Mouse (Mus musculus) 416B (cell line): Measurements from ENCODE around the gene Rps18.
A peak's percentile ranks its signal among the peaks of the same experiment; 100 is the strongest.

Experiments used
- DNase-seq: peaks from one replicate; pipeline ENCODE4 v3.0.0; 2011; ENCODE audit warnings: low read depth

Gene Rps18

GRCm38 (mm10) chr17:33920282-33921097, 35.3 kb downstream of the Rps18 start:
- DNase-seq: peak; percentile 92

GRCm38 (mm10) chr17:33919351-33920281, 36.2 kb downstream of the Rps18 start:
- peak; percentile 96 for DNase-seq

- DNase-seq: no peak
Observed at GRCm38 (mm10) chr17:33918293-33919203, 37.3 kb downstream of the Rps18 start.

GRCm38 (mm10) chr17:33917656-33918292, 38.0 kb downstream of the Rps18 start:
- no peak for DNase-seq

- no peak for DNase-seq
Observed at GRCm38 (mm10) chr17:33916847-33917655, 38.8 kb downstream of the Rps18 start.

- DNase-seq: no peak
Observed at GRCm38 (mm10) chr17:33916294-33916693, 39.5 kb downstream of the Rps18 start.

GRCm38 (mm10) chr17:33915671-33916250, 40.0 kb downstream of the Rps18 start, which contains the start of the genes Tapbp and Zbtb22:
Gene Tapbp (plus strand): TSS chr17:33915899.
Gene Zbtb22 (plus strand): TSS chr17:33915904.
- DNase-seq: peak; percentile 100

DNA sequence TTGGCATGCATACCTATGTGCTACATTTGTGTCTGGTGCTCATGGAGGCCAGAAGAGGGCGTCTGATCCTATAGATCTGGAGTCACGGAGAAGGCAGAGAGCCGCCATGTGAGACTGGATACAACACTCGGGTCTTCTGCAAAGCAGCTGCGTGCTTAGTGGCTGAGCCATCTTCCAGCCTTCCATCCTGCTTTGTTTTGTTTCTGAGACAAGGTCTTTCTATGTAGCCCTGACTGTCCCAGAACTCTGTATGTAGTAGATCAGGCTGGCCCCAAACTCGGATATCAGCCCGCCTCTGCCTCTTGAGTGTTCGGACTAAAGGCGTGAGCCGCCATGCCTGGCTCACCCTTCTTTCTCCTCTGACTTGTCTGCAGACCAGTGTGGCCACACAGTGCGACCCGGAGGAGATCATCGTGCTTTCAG, 40.8 kb downstream of the Rps18 start:
- DNase-seq: peak; percentile 59

- DNase-seq: no peak
Observed at GRCm38 (mm10) chr17:33913905-33914304, 41.9 kb downstream of the Rps18 start.

DNA sequence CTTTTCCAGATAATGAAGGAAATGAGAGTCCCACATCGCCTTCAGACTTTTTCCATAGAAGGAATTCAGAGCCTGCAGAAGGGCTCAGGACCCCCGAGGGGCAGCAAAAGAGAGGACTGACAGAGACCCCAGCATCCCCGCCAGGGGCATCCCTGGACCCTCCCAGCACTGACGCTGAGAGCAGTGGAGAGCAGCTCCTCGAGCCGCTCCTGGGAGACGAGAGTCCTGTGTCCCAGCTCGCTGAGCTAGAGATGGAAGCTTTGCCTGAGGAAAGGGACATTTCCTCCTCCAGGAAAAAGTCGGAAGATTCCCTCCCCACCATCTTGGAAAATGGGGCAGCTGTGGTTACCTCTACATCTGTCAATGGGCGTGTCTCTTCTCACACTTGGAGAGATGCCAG, 42.5 kb downstream of the Rps18 start:
- DNase-seq: no peak

DNA sequence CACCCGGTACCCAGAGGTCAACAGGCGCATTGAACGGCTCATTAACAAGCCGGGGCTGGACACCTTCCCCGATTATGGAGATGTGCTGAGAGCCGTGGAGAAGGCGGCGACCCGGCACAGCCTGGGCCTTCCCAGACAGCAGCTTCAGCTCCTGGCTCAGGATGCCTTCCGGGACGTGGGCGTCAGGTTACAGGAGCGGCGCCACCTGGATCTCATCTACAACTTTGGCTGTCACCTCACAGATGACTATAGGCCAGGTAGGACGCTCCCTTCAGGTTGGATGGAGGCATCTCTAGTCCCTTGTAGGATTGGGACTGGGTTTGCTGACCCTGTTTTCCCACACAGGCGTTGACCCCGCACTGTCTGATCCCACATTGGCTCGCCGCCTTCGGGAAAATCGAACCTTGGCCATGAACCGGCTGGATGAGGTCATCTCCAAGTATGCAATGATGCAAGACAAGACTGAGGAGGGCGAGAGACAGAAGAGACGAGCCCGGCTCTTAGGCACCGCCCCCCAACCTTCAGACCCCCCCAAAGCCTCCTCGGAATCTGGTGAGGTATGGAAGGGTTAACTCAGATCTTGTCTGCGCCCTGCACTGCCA, 43.9 kb downstream of the Rps18 start:
- no peak for DNase-seq

DNA sequence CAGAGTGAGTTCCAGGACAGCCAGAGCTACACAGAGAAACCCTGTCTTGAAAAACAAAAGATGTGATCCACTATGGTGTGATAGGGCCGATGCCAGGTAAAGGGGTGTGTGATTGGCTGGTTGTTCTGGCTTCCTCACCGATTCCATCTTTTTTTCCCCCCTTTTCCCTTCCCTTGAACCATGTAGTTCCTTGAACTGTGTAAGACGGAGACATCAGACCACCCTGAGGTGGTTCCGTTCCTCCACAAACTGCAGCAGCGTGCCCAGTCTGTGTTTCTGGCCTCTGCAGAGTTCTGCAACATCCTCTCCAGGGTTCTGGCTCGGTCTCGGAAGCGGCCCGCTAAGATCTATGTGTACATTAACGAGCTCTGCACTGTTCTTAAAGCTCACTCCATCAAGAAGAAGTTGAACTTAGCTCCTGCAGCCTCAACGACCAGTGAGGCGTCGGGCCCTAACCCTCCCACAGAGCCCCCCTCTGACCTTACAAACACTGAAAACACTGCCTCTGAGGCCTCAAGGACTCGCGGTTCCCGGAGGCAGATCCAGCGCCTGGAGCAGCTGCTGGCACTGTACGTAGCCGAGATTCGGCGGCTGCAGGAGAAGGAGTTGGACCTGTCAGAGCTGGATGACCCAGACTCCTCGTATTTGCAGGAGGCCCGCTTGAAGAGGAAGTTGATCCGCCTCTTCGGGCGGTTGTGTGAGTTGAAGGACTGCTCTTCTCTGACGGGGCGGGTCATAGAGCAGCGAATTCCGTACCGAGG, 44.6 kb downstream of the Rps18 start:
- DNase-seq: no peak

GRCm38 (mm10) chr17:33910346-33911051, 45.3 kb downstream of the Rps18 start:
- peak; percentile 66 for DNase-seq

DNA sequence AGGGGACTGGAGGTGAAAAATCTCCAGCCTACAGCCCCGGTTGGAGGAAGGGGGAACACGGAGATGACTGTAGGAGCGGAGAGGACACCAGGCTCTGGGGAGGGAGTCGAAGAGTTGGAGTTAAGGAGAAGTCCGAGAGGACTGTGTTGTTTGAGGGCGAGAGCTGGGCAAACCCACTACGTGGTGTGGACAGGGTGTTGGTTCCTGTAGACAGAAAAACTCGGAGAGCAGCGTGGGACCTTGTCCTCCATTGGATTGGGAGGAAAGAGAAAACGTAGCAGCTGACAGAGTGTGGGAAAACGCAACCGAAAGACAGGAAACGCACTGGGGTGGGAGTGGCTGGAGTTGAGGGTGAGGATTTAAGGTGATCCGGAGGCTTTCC, 45.9 kb downstream of the Rps18 start:
- DNase-seq: peak; percentile 80

- peak; percentile 99 for DNase-seq
Observed at GRCm38 (mm10) chr17:33909077-33909868, 46.5 kb downstream of the Rps18 start, which contains the start of gene Daxx. Gene Daxx (plus strand): TSS chr17:33909414.

GRCm38 (mm10) chr17:33908331-33909076, 47.3 kb downstream of the Rps18 start:
- DNase-seq: peak; percentile 56
